Mouse (Mus musculus) forebrain, embryonic 10.5 days (tissue): ENCODE results near the gene Rps6kb2. TPM values are rescaled to one million over a fixed set of nuclear protein-coding genes. Genes with fewer than 3 reads are reported as not detected.
A peak's percentile ranks its signal among the peaks of the same experiment; 100 is the strongest.
"Not testable (repeated sequence)": the region's sequence is repeated elsewhere in the genome, so short reads cannot be mapped to it uniquely, and the experiment has no call there.

Experiments
- DNase-seq: peaks from one replicate; pipeline ENCODE4 v3.0.0-alpha.2; 2017; ENCODE audit warnings: low spot score; ENCODE audit errors: extremely low spot score
- H3K27ac ChIP-seq: fragments of 300-500 bp; sonication (generic); 2 replicates; pipeline ENCODE4 v1.5.1; 2016; ENCODE audit warnings: mild to moderate bottlenecking
- H3K27me3 ChIP-seq: fragments of 300-500 bp; sonication (generic); 2 replicates; pipeline ENCODE4 v1.6.1; 2016; ENCODE audit warnings: mild to moderate bottlenecking; ENCODE audit not compliant: poor library complexity, severe bottlenecking
- H3K36me3 ChIP-seq: fragments of 300-500 bp; sonication (generic); replicated peaks from 2 replicates; pipeline ENCODE4 v1.6.1; 2016; ENCODE audit warnings: mild to moderate bottlenecking, moderate library complexity
- H3K4me1 ChIP-seq: fragments of 300-500 bp; sonication (generic); 2 replicates; pipeline ENCODE4 v1.6.1; 2016
- H3K4me3 ChIP-seq: fragments of 300-500 bp; sonication (generic); 2 replicates; pipeline ENCODE4 v1.5.1; 2016; ENCODE audit warnings: mild to moderate bottlenecking, moderate library complexity
- H3K9me3 ChIP-seq: fragments of 300-500 bp; sonication (generic); 2 replicates; pipeline ENCODE4 v1.6.1; 2016; ENCODE audit warnings: mild to moderate bottlenecking, moderate library complexity
- WGBS: fragments of 180-500 bp; shearing (Covaris S2); methylation state at CpG from one replicate; pipeline ENCODE4 v1.1.7; 2016; 5-methylcytosine and 5-hydroxymethylcytosine counted together
- polyA plus RNA-seq: library from polyadenylated mRNA; unstranded; fragments of >200 nt; fragmentation: Nextera tagmentation; extraction: Ambion mirVana; gene quantifications from 2 replicates; pipeline ENCODE4 v1.2.1, GENCODE M21; 2016

The Rps6kb2 gene
- polyA plus RNA-seq, 1 experiment from 2014 or later: 59.7 TPM

DNA sequence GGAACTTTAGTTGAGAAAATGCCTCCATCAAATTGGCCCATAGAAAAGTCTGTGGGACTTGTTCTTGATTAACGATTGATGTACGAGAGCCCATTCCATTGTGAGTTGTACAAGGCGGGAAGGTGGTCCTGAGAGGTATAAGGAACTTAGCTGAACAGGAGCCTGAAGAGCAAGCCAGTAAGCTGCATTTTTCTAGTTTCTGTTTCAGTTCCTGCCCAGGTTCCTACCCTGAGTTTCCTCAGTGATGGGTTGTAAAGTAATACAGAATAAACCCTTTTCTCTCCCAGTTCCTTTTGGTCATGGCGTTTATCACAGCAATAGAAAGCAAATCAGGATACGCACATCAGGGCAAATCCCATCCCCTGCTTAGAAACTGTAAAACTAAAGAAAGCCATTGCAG, 25.2 kb downstream of the Rps6kb2 start:
- Histone ChIP-seq H3K27ac (no peak overlapping the region), H3K4me1 (peaks cover 14% of the 10 kb centered on the region), H3K4me3 (no peak overlapping the region), H3K9me3 (no peaks in the 10 kb centered on the region), H3K27me3 (no peaks in the 10 kb centered on the region), H3K36me3 (peaks cover 3% of the 10 kb centered on the region)
- 92% methylated on average over 5 of the region's 5 CpGs for WGBS
- no peak for DNase-seq

DNA sequence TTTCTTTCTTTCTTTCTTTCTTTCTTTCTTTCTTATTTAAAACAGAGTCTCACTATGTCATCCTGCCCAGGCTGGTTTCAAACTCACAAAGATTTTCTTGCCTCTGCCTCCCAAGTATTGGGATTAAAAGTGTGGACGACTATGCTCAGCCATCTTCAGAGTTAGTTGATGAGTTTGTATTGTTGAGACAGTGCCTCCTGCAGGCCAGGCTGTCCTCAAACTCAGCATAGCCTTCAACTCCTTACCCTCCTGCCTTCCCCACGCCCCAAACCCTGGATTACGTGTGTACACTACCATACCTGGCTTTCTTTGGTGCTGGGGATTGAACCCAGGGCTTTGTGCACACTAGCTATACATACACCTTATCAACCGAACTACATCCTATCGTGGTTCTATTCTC, 26.7 kb downstream of the Rps6kb2 start:
- no peak for DNase-seq
- 79% methylated on average over 5 of the region's 5 CpGs for WGBS
- no peak overlapping the region for H3K27ac ChIP-seq
- no peaks in the 10 kb centered on the region for H3K9me3 ChIP-seq
- H3K4me3 ChIP-seq: no peak overlapping the region
- H3K4me1 ChIP-seq: peaks cover 14% of the 10 kb centered on the region
- peaks cover 17% of the 10 kb centered on the region for H3K36me3 ChIP-seq
- no peaks in the 10 kb centered on the region for H3K27me3 ChIP-seq

DNA sequence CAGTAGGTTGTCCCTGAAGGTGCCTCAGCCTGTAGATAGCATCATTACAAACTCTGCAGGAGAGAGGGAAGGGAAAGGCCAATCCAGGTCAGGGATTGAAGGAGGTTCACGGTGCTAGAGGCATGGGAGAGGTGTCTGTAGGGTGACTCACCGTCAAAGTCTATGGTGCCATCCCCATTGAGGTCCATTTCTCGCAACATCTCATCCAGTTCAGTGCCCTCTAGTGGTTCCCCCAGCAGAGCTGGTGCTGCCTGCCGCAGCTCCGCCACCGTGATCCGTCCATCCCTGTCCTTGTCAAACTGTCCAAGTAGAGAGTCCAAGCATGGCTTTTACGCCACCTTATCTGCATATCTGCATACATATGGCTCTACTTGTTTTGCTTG, 27.2 kb downstream of the Rps6kb2 start:
- H3K36me3 ChIP-seq: peaks cover 23% of the 10 kb centered on the region
- H3K27ac ChIP-seq, H3K9me3 ChIP-seq, DNase-seq, H3K4me3 ChIP-seq, H3K27me3 ChIP-seq: not testable (repeated sequence)
- 24% methylated on average over 8 of the region's 8 CpGs for WGBS
- H3K4me1 ChIP-seq: peaks cover 14% of the 10 kb centered on the region

DNA sequence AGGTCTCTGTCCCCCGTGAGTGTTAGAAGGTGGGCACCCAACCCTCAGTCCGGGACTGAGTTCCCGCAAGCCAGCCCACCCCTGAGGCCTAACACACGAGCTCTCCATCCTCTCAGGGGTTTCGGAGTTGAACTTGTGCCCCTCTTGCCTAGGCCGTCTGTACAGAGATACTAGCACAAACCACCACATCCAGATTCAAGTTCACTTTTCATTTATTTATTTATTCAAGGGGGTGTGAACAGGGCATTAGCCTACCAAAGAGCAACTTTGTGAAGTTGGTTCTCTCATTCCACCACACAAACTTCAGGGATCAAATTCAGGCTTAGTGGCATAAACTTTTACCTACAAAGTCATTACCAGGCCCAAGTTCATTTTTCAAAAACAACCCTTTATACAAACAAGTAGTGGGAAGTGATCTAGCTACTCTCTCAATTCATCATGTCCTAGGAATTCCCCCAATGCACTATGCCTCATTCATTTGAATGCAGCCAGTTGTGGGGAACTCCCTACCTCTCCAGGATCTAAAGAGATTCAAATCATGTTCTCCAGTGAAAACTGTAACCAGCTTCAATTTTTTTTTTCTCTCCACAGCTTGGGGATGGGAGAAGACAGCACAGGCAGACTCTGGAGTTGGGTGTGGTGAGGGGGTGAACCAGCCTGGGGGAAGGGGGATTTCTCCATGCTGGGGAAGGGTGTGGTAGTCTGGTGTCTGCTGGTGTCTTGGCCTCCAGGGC, 27.8 kb downstream of the Rps6kb2 start:
- DNase-seq, H3K4me3 ChIP-seq, H3K9me3 ChIP-seq: not testable (repeated sequence)

DNA sequence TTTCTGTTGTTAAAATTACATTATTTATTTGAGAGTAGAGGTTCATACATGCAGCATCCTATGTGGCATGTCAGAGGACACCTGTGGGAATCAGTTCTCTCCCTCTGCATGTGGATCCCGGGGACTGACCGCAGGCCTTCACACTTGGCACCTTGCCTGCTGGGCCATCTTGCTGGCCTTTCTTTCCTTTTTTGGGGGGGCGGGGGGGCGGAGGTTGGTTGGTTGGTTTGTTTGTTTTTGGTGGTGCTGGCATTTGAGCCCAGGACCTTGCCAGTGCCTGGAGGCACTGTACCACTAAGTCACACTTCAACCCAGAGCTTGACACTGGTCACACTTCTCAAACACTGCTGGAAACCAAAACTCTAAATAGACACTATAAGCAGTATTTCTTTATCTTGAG, 28.8 kb downstream of the Rps6kb2 start:
- Histone ChIP-seq H3K27ac (no peak overlapping the region), H3K9me3 (no peaks in the 10 kb centered on the region), H3K4me3 (no peak overlapping the region), H3K4me1 (peaks cover 5% of the 10 kb centered on the region), H3K36me3 (peaks cover 37% of the 10 kb centered on the region), H3K27me3 (no peaks in the 10 kb centered on the region)
- 93% methylated on average over 4 of the region's 4 CpGs for WGBS
- no peak for DNase-seq

More for the DNA sequence above, 27.8 kb downstream of the Rps6kb2 start:
- 81% methylated on average over 6 of the region's 6 CpGs for WGBS
- Histone ChIP-seq H3K36me3 (peaks cover 28% of the 10 kb centered on the region), H3K4me1 (peaks cover 14% of the 10 kb centered on the region)
- not testable (repeated sequence) for H3K27me3 ChIP-seq, H3K27ac ChIP-seq

DNA sequence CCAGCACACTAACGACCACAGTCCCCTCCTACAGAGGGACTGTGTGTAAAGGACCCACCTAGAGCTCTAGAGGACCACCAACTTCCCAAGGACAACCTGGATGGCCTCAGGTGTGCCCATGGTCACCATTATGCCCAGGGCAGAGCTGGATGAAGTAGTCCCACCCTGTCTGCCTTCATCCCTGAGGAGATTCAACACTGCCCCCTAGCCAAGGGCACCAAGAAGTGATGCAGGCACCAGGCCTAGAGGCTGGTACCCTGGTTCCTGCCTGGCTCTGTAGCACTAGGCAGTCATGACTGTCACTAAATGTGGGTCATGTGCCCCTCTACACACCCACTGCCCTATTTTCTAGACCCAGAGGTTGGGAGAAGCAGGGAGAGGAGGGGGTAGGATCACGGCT, 31.4 kb downstream of the Rps6kb2 start:
- no peaks in the 10 kb centered on the region for H3K9me3 ChIP-seq
- H3K27me3 ChIP-seq: no peaks in the 10 kb centered on the region
- H3K27ac ChIP-seq: no peak overlapping the region
- no peak overlapping the region for H3K4me3 ChIP-seq
- no peak for DNase-seq
- peaks cover 58% of the 10 kb centered on the region for H3K36me3 ChIP-seq
- 92% methylated on average over 2 of the region's 2 CpGs for WGBS
- peaks cover 9% of the 10 kb centered on the region for H3K4me1 ChIP-seq

DNA sequence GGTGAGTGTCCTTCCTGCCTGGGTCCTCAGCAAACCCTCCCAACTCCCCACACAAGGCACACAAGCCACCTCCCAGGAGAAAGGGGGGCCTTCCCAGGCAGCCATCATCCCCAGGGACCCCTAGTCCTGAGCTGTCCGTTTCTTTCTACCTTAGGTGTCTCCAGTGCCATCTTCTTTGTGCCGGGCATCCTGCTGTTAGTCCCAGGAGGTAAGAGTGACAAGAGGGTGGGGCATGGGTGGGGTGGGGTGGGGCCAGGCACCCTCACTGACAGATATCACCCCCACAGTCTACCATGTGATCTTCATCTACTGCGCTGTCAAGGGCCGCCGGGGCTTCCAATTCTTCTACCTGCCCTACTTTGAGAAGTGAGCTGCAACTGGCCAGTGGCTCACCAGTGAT, 32.1 kb downstream of the Rps6kb2 start:
- H3K9me3 ChIP-seq: no peaks in the 10 kb centered on the region
- H3K27ac ChIP-seq: no peak overlapping the region
- H3K36me3 ChIP-seq: peaks cover 58% of the 10 kb centered on the region
- H3K27me3 ChIP-seq: no peaks in the 10 kb centered on the region
- WGBS: 90% methylated on average over 5 of the region's 5 CpGs
- H3K4me1 ChIP-seq: peaks cover 15% of the 10 kb centered on the region
- no peak for DNase-seq
- H3K4me3 ChIP-seq: no peak overlapping the region

DNA sequence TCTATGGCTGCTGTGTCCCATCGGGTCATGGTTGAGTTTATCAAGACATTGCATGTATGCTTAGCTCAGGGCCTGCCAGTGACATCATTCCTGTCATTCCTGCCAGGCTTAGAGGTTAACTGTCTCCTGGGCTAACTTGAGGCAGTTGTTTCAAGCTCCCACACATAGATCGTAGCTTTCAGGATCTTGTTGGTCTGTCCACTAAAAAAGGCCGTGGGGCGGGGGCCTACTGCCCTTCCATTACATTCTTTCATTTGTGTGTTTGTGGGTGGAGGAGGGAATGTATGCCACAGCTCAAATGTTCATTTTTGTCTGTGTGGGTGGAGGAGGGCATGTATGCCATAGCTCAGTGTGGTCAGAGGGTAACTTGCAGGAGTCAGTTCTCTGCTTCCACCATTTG, 33.0 kb downstream of the Rps6kb2 start:
- Histone ChIP-seq H3K36me3 (peaks cover 58% of the 10 kb centered on the region), H3K27ac (no peak overlapping the region), H3K4me3 (no peak overlapping the region), H3K4me1 (peaks cover 19% of the 10 kb centered on the region), H3K27me3 (no peaks in the 10 kb centered on the region), H3K9me3 (no peaks in the 10 kb centered on the region)
- 94% methylated on average over 4 of the region's 4 CpGs for WGBS
- no peak for DNase-seq

DNA sequence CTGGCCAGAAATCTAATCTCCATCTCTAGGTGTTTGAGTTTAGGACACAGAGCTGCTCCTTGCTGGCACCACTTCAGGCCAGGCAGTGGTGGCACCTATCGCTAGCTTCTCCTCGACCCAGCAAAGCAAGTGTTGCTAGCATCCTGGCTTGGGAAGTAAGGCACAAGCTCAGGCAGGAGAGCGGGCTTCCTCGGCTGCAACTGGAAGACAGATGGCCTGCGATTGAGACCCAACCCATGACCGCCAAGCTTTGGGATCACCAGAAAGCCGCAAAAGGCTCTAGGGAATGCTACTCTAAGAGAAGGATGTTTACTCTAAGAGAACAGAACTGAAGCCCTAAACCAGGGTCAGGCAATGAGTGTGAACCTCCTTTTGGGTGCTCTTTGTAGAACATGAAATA, 33.7 kb downstream of the Rps6kb2 start:
- 94% methylated on average over 7 of the region's 7 CpGs for WGBS
- no peak for DNase-seq
- H3K4me1 ChIP-seq: peaks cover 20% of the 10 kb centered on the region
- no peaks in the 10 kb centered on the region for H3K9me3 ChIP-seq
- no peak overlapping the region for H3K4me3 ChIP-seq
- peaks cover 58% of the 10 kb centered on the region for H3K36me3 ChIP-seq
- H3K27ac ChIP-seq: no peak overlapping the region
- H3K27me3 ChIP-seq: no peaks in the 10 kb centered on the region

DNA sequence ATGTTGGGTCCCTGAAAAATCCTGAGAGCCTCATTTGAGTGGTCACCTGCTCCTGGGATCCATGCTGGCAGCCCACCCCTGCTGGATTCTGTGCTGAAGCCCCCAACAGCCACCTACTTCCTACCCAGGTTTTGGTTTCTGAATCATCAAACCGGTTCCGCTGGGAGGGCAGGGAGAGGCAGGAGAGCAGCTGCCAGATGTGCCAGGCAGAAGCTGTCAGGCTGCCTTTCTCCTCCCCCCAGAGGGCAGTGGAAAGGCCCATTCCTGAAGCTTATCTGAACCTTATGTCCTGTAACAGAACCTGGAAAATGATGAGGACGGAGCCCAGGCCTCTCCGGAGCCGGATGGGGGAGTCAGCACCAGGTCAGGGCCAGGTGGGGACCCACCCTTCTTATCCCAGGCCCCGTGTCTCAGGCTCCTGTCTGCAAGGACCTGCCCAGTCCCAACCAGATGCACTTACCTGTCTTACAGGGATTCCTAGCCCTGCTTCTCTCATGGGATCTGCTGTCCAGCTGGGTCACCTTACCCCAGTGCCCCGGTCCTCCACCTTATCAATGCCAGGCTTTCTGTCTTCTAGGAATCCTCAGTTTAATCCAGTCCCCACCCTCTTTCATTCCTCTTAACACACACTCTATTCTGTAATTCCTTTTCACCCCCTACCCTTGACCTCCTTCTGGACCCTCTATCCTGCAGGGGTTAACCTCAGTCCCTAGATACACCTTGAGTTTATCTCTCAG, 36.2 kb downstream of the Rps6kb2 start:
- Histone ChIP-seq H3K4me1 (peaks cover 20% of the 10 kb centered on the region), H3K36me3 (peaks cover 46% of the 10 kb centered on the region), H3K27ac (peak overlapping the region; percentile 92), H3K27me3 (no peaks in the 10 kb centered on the region), H3K9me3 (no peaks in the 10 kb centered on the region), H3K4me3 (peak overlapping the region; percentile 83)
- DNase-seq: no peak
- 66% methylated on average over 7 of the region's 7 CpGs for WGBS

DNA sequence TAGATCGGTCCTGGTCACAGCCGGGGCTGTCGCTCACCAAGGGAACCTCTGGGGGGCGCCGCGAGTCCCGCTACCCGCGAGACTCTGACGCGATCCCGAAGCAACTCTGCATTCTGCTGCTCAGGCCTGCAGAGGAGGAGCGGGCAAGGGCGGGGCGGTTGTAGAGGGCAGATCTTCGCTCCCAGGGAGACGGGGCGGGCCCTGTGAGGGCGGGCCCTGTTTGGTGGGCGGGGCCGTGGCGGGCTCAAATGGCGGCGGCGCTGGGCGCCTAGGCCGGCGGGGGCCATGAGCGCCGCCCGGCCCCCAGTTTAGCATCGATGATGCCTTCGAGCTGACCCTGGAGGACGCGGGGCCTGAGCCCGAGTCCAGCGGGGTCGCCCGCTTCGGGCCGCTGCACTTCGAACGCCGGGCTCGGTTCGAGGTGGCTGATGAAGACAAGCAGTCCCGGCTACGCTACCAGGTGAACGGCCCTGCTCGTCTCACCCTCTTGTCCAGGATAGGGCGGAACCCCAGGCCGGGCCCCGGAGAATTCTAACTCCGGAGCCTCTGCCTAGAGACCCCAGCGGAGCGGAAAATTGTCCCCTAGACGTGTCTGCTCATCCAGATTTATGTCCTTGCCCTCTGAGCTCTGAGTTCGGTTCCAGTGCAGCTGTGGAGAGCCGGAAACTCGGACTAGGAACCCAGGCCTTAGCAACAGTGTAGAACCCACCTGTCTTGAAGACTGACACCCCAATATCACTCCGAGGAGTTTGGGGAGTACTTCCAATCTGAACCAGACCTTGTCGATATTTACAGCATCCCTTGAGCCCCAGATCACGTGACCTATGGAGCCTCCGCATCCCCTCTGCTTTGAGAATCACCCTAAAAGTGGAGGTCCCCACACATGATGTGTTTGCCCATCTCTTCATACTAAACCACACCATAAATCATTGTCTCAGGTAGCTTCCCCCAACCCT, 37.1 kb downstream of the Rps6kb2 start, which contains the start of gene Aip:
TSS of gene Aip (minus strand) at position 118 of the 956 bp plus-strand sequence.
- peak within 1 kb of the TSS; percentile 83 for H3K4me3 ChIP-seq
- DNase-seq: peak; percentile 98
- H3K27me3 ChIP-seq: no peaks in the 10 kb centered on the region
- WGBS: 1% methylated on average over 63 of the region's 64 CpGs
- peaks cover 28% of the 10 kb centered on the region for H3K4me1 ChIP-seq
- peak within 1 kb of the TSS; percentile 92 for H3K27ac ChIP-seq
- peaks cover 37% of the 10 kb centered on the region for H3K36me3 ChIP-seq
- H3K9me3 ChIP-seq: no peaks in the 10 kb centered on the region

DNA sequence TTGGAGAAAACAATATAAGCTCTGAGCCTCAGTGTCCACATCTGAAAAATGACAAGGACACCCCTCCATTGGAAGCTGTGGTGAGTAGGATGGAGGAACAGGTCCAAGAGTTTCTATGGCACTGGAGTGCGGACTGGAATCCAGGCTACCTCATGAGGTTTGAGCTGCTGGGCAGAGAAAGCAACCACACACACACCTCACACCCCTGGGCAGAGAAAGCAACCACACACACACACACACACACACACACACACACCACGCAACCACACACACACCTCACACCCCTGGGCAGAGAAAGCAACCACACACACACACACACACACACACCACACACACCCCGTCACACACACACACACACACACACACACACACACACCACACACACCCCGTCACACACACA, 37.9 kb downstream of the Rps6kb2 start:
- peak overlapping the region; percentile 92 for H3K27ac ChIP-seq
- H3K9me3 ChIP-seq, DNase-seq, H3K27me3 ChIP-seq: not testable (repeated sequence)
- H3K36me3 ChIP-seq: peaks cover 30% of the 10 kb centered on the region
- H3K4me1 ChIP-seq: peaks cover 35% of the 10 kb centered on the region
- WGBS: 28% methylated on average over 4 of the region's 4 CpGs
- H3K4me3 ChIP-seq: peak overlapping the region; percentile 83
